Mouse (Mus musculus) midbrain, embryonic 14.5 days (tissue): ENCODE results near the gene Prkce. TPM values are rescaled to one million over a fixed set of nuclear protein-coding genes. Genes with fewer than 3 reads are reported as not detected.

Experiments used
- ATAC-seq: fragments of 200-750 bp; cut with Nextera tagmentation; 2 replicates; pipeline ENCODE4 v1.8.0; 2017; ENCODE audit warnings: moderate number of reproducible peaks, moderate library complexity; ENCODE audit not compliant: low FRiP score, low TSS enrichment
- DNase-seq: peaks from one replicate; pipeline ENCODE4 v3.0.0-alpha.2; 2015
- H3K27ac ChIP-seq: fragments of 300-500 bp; sonication (generic); replicated peaks from 2 replicates; pipeline ENCODE4 v1.5.1; 2014; ENCODE audit warnings: mild to moderate bottlenecking, low read depth, low read length, moderate library complexity
- H3K27me3 ChIP-seq: fragments of 300-500 bp; sonication (generic); 2 replicates; pipeline ENCODE4 v1.6.1; 2014; ENCODE audit warnings: low read length, control low read depth, mixed read lengths; ENCODE audit not compliant: control insufficient read depth, insufficient read depth
- H3K36me3 ChIP-seq: fragments of 300-500 bp; sonication (generic); 2 replicates; pipeline ENCODE4 v1.6.1; 2014; ENCODE audit warnings: low read length, control low read depth; ENCODE audit not compliant: control insufficient read depth, insufficient read depth
- H3K4me1 ChIP-seq: fragments of 300-500 bp; sonication (generic); 2 replicates; pipeline ENCODE4 v1.6.1; 2014; ENCODE audit warnings: mild to moderate bottlenecking, antibody characterized with exemption, low read length, control low read depth; ENCODE audit not compliant: control insufficient read depth, insufficient read depth
- H3K4me2 ChIP-seq: fragments of 300-500 bp; sonication (generic); 2 replicates; pipeline ENCODE4 v1.6.1; 2014; ENCODE audit warnings: mild to moderate bottlenecking, low read length, moderate library complexity
- H3K4me3 ChIP-seq: fragments of 300-500 bp; sonication (generic); replicated peaks from 2 replicates; pipeline ENCODE4 v1.5.1; 2014; ENCODE audit warnings: low read depth, low read length
- H3K9ac ChIP-seq: fragments of 300-500 bp; sonication (generic); replicated peaks from 2 replicates; pipeline ENCODE4 v1.6.1; 2014; ENCODE audit warnings: mild to moderate bottlenecking, low read length, moderate library complexity
- H3K9me3 ChIP-seq: fragments of 300-500 bp; sonication (generic); 2 replicates; pipeline ENCODE4 v1.6.1; 2016; ENCODE audit warnings: low read length, control low read depth, mixed read lengths; ENCODE audit not compliant: control insufficient read depth
- WGBS: fragments of 180-500 bp; shearing (Covaris S2); extraction: QIAGEN DNeasy Blood & Tissue Kit; methylation state at CpG from one replicate; pipeline ENCODE4 v1.1.7; 2014; 5-methylcytosine and 5-hydroxymethylcytosine counted together
- polyA plus RNA-seq: library from polyadenylated mRNA; unstranded; fragments of >200 nt; fragmentation: Nextera tagmentation; extraction: Ambion mirVana; gene quantifications from 2 replicates; pipeline ENCODE4 v1.2.1, GENCODE M21; 2014

Prkce gene
- polyA plus RNA-seq, 1 experiment from 2014 or later: 25.4 TPM

- no peaks in the 10 kb centered on the region for H3K27me3 ChIP-seq
- DNase-seq (no peak), ATAC-seq (no peak)
- H3K36me3 ChIP-seq: no peaks in the 10 kb centered on the region
- no peak overlapping the region for H3K4me2 ChIP-seq
- no peak overlapping the region for H3K4me3 ChIP-seq
- 78% methylated on average over 8 of the region's 8 CpGs for WGBS
- H3K4me1 ChIP-seq: peaks cover 20% of the 10 kb centered on the region
- no peak overlapping the region for H3K9ac ChIP-seq
- no peaks in the 10 kb centered on the region for H3K9me3 ChIP-seq
- no peak overlapping the region for H3K27ac ChIP-seq
These were observed 240.5 kb downstream of the Prkce start for GRCm38 (mm10) chr17:86407921-86408613.

GRCm38 (mm10) chr17:86408614-86409006, 241.0 kb downstream of the Prkce start:
- Histone ChIP-seq H3K27me3 (no peaks in the 10 kb centered on the region), H3K4me2 (no peak overlapping the region), H3K4me3 (no peak overlapping the region), H3K9me3 (no peaks in the 10 kb centered on the region), H3K27ac (no peak overlapping the region), H3K36me3 (no peaks in the 10 kb centered on the region), H3K4me1 (peaks cover 20% of the 10 kb centered on the region), H3K9ac (no peak overlapping the region)
- DNase-seq (no peak), ATAC-seq (no peak)
- WGBS: 89% methylated on average over 5 of the region's 5 CpGs

- no peak overlapping the region for H3K27ac ChIP-seq
- DNase-seq (no peak), ATAC-seq (no peak)
- H3K27me3 ChIP-seq: no peaks in the 10 kb centered on the region
- no peak overlapping the region for H3K4me2 ChIP-seq
- peaks cover 25% of the 10 kb centered on the region for H3K4me1 ChIP-seq
- no peak overlapping the region for H3K4me3 ChIP-seq
- H3K9ac ChIP-seq: no peak overlapping the region
- no peaks in the 10 kb centered on the region for H3K9me3 ChIP-seq
- no peaks in the 10 kb centered on the region for H3K36me3 ChIP-seq
- 93% methylated on average over 8 of the region's 8 CpGs for WGBS
These were observed 241.9 kb downstream of the Prkce start for GRCm38 (mm10) chr17:86409485-86409884.

GRCm38 (mm10) chr17:86410496-86410895, 242.9 kb downstream of the Prkce start:
- ATAC-seq (peak; percentile 37; the same call in 1 of the 2 replicates), DNase-seq (peak; percentile 65)
- Histone ChIP-seq H3K36me3 (no peaks in the 10 kb centered on the region), H3K4me1 (peaks cover 32% of the 10 kb centered on the region), H3K9ac (no peak overlapping the region), H3K4me2 (peak overlapping the region; percentile 29), H3K9me3 (no peaks in the 10 kb centered on the region), H3K27ac (peak overlapping the region; percentile 14; the same call in 1 of the 2 replicates), H3K4me3 (no peak overlapping the region), H3K27me3 (no peaks in the 10 kb centered on the region)
- WGBS: 17% methylated on average over 12 of the region's 12 CpGs

GRCm38 (mm10) chr17:86412141-86412540, 244.6 kb downstream of the Prkce start:
- DNase-seq (no peak), ATAC-seq (no peak)
- Histone ChIP-seq H3K9ac (no peak overlapping the region), H3K9me3 (no peaks in the 10 kb centered on the region), H3K4me3 (no peak overlapping the region), H3K27ac (no peak overlapping the region), H3K4me1 (peaks cover 40% of the 10 kb centered on the region), H3K4me2 (no peak overlapping the region), H3K36me3 (no peaks in the 10 kb centered on the region), H3K27me3 (no peaks in the 10 kb centered on the region)
- 70% methylated on average over 6 of the region's 6 CpGs for WGBS

GRCm38 (mm10) chr17:86414608-86415007, 247.0 kb downstream of the Prkce start:
- H3K9me3 ChIP-seq: no peaks in the 10 kb centered on the region
- no peaks in the 10 kb centered on the region for H3K27me3 ChIP-seq
- no peak overlapping the region for H3K4me3 ChIP-seq
- WGBS: 16% methylated on average over 8 of the region's 8 CpGs
- peaks cover 40% of the 10 kb centered on the region for H3K4me1 ChIP-seq
- ATAC-seq (peak; percentile 38; the same call in 1 of the 2 replicates), DNase-seq (peak; percentile 73)
- H3K36me3 ChIP-seq: no peaks in the 10 kb centered on the region
- H3K9ac ChIP-seq: no peak overlapping the region
- H3K4me2 ChIP-seq: no peak overlapping the region
- no peak overlapping the region for H3K27ac ChIP-seq

- H3K36me3 ChIP-seq: no peaks in the 10 kb centered on the region
- no peaks in the 10 kb centered on the region for H3K27me3 ChIP-seq
- ATAC-seq: no peak
- peak; percentile 74 for DNase-seq
- H3K9me3 ChIP-seq: no peaks in the 10 kb centered on the region
- H3K27ac ChIP-seq: peak overlapping the region; percentile 32; the same call in 1 of the 2 replicates
- peaks cover 31% of the 10 kb centered on the region for H3K4me1 ChIP-seq
- no peak overlapping the region for H3K4me2 ChIP-seq
- H3K4me3 ChIP-seq: no peak overlapping the region
- no peak overlapping the region for H3K9ac ChIP-seq
- 78% methylated on average over 7 of the region's 7 CpGs for WGBS
These were observed 248.4 kb downstream of the Prkce start for GRCm38 (mm10) chr17:86415989-86416388.

GRCm38 (mm10) chr17:86418334-86418733, 250.7 kb downstream of the Prkce start:
- no peak overlapping the region for H3K4me2 ChIP-seq
- H3K36me3 ChIP-seq: no peaks in the 10 kb centered on the region
- no peak overlapping the region for H3K4me3 ChIP-seq
- H3K9ac ChIP-seq: no peak overlapping the region
- ATAC-seq: no peak
- no peaks in the 10 kb centered on the region for H3K27me3 ChIP-seq
- H3K27ac ChIP-seq: no peak overlapping the region
- no peaks in the 10 kb centered on the region for H3K9me3 ChIP-seq
- 75% methylated on average over 17 of the region's 17 CpGs for WGBS
- no peak for DNase-seq
- peaks cover 20% of the 10 kb centered on the region for H3K4me1 ChIP-seq

- Histone ChIP-seq H3K4me1 (peaks cover 26% of the 10 kb centered on the region), H3K27ac (no peak overlapping the region), H3K27me3 (no peaks in the 10 kb centered on the region), H3K36me3 (no peaks in the 10 kb centered on the region), H3K9ac (no peak overlapping the region), H3K4me2 (no peak overlapping the region), H3K9me3 (no peaks in the 10 kb centered on the region), H3K4me3 (no peak overlapping the region)
- 96% methylated on average over 6 of the region's 6 CpGs for WGBS
- DNase-seq: no peak
- no peak for ATAC-seq
These were observed 251.6 kb downstream of the Prkce start for GRCm38 (mm10) chr17:86419199-86419598.
